ENCODE assay signal across 8 mouse cellular contexts in the genomic region with DNA sequence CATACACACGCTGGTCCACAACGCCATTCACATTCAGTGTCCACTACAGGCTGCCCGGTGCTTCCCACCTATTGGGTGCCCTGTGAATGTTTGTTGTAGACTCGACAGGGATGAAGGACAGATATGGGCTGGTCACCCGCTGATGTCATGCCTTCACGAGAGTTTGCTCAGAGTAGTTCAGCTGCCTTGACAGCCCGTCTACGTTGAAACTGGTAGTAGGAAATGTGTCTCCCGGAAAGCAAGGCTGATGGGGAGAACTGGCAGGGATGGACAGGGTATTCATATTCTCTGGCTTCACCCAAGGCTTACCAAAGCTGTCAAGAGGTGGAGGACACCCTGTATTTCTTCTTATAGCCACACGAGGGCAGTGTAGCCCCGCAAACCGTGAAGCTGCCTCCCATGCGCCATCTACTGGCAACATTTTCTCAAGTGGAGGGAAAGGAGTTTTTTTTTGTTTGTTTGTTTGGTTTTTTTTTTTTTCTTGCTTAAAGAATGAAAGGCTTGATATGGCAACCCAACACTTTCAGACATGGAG. TPM values are rescaled to one million over a fixed set of nuclear protein-coding genes. Genes with fewer than 3 reads are reported as not detected.
DNase-seq lines count a peak whose midpoint lies in the region; ATAC-seq and TF ChIP-seq lines count a peak whose summit lies in the region.

No protein-coding gene starts in this region.

- DNase-seq in urinary bladder, postnatal 14 days (ENCODE audit: low spot score): peak; percentile 87
- no peak for DNase-seq in urinary bladder, adult 2 months (ENCODE audit: low spot score)
- DNase-seq in embryo, embryonic 10 days (ENCODE audit: low spot score): peak; percentile 92
- peak; percentile 84 for DNase-seq in kidney, adult 18-20 months
- peak; percentile 78 for DNase-seq in limb, embryonic 14.5 days (ENCODE audit: low spot score)
- peak; percentile 88 for DNase-seq in midbrain, postnatal 0 days (ENCODE audit: low spot score)
- DNase-seq in spleen, postnatal 10 days (ENCODE audit: low spot score in 2 of 2): peak; percentile 79 to 90

- TF ChIP-seq POLR2A in limb, embryonic 14.5 days (IDR thresholded peaks at IDR 0.05; ENCODE audit: borderline replicate concordance, extremely low read depth, insufficient read depth, insufficient read length): peak; percentile 62; the same call in 1 of the 2 replicates

- no peaks in the 10 kb centered on the region for H3K9me3 ChIP-seq in limb, embryonic 14.5 days (ENCODE audit: control insufficient read depth, low read length)
- no peaks in the 10 kb centered on the region for H3K9me3 ChIP-seq in midbrain, postnatal 0 days (ENCODE audit: low read length)

- H3K4me3 ChIP-seq in limb, embryonic 14.5 days (replicated peaks; ENCODE audit: low read length): no peak overlapping the region
- H3K4me3 ChIP-seq in midbrain, postnatal 0 days (ENCODE audit: low read depth, low read length): no peak overlapping the region

- WGBS in limb, embryonic 14.5 days: 20% methylated on average over 13 of the region's 13 CpGs
- 27% methylated on average over 13 of the region's 13 CpGs for WGBS in midbrain, postnatal 0 days

- H3K4me1 ChIP-seq in limb, embryonic 14.5 days (ENCODE audit: control insufficient read depth, insufficient read depth, low read length): peaks cover 22% of the 10 kb centered on the region
- peaks cover 10% of the 10 kb centered on the region; the same call in 1 of the 2 replicates for H3K4me1 ChIP-seq in midbrain, postnatal 0 days (ENCODE audit: insufficient read depth, low read length)

- H3K9ac ChIP-seq in limb, embryonic 14.5 days (ENCODE audit: low read depth, low read length, severe bottlenecking): no peak overlapping the region
- H3K9ac ChIP-seq in midbrain, postnatal 0 days (replicated peaks; ENCODE audit: low read length, poor library complexity, severe bottlenecking): no peak overlapping the region

- ATAC-seq in granulocyte monocyte progenitor cell, adult 5-6 weeks (replicated peaks; ENCODE audit: poor library complexity, severe bottlenecking): peak; percentile 78
- no peak for ATAC-seq in limb, embryonic 14.5 days (ENCODE audit: low FRiP score, low read depth)
- no peak for ATAC-seq in midbrain, postnatal 0 days (ENCODE audit: low FRiP score)

- peak; percentile 100 for TF ChIP-seq CTCF in midbrain, postnatal 0 days (IDR thresholded peaks at IDR 0.05)

- H3K27ac ChIP-seq in limb, embryonic 14.5 days (replicated peaks; ENCODE audit: low read depth, low read length): no peak overlapping the region
- no peak overlapping the region for H3K27ac ChIP-seq in midbrain, postnatal 0 days (ENCODE audit: low read depth, low read length)

- H3K4me2 ChIP-seq in limb, embryonic 14.5 days (replicated peaks; ENCODE audit: low read depth, low read length, severe bottlenecking): no peak overlapping the region
- 0 out of 2 replicates have a peak overlapping the region, but pooled peaks have one; percentile 12 for H3K4me2 ChIP-seq in midbrain, postnatal 0 days (ENCODE audit: low read depth, low read length, poor library complexity, severe bottlenecking)

- no peaks in the 10 kb centered on the region for H3K27me3 ChIP-seq in limb, embryonic 14.5 days (ENCODE audit: control insufficient read depth, insufficient read depth, low read length)
- H3K27me3 ChIP-seq in midbrain, postnatal 0 days (ENCODE audit: insufficient read depth, low read length): no peaks in the 10 kb centered on the region

- no peaks in the 10 kb centered on the region for H3K36me3 ChIP-seq in limb, embryonic 14.5 days (ENCODE audit: control insufficient read depth, insufficient read depth, low read length)
- no peaks in the 10 kb centered on the region for H3K36me3 ChIP-seq in midbrain, postnatal 0 days (ENCODE audit: insufficient read depth, low read length)

RNA-seq across cellular contexts. Expression of a gene that starts 23.7 kb away (rescaled TPM):
- 331 and 342 TPM in 2 replicates for polyA plus RNA-seq in urinary bladder, adult 2 months (2012; rRNA removed)
- 383 and 409 TPM in 2 replicates for total RNA-seq in granulocyte monocyte progenitor cell, adult 5-6 weeks (2014; fragmentation: Nextera tagmentation)
- total RNA-seq in granulocyte monocyte progenitor cell, adult 5-6 weeks (2017): 163 and 164 TPM in 2 replicates
- 216 and 283 TPM in 2 replicates for polyA plus RNA-seq in limb, embryonic 14.5 days (2012; rRNA removed)
- polyA plus RNA-seq in limb, embryonic 14.5 days (2014; fragmentation: Nextera tagmentation; extraction: Ambion mirVana): 296 and 305 TPM in 2 replicates
- total RNA-seq in midbrain, postnatal 0 days (2014; rRNA removed): 270 and 327 TPM in 2 replicates
- polyA plus RNA-seq in midbrain, postnatal 0 days (2015; fragmentation: Nextera tagmentation; extraction: Ambion mirVana): 327 and 348 TPM in 2 replicates

RNA-seq across cellular contexts. Expression of a gene that starts 41.1 kb away (rescaled TPM):
- polyA plus RNA-seq in urinary bladder, adult 2 months (2012; rRNA removed): 3.3 and 5.0 TPM in 2 replicates
- total RNA-seq in granulocyte monocyte progenitor cell, adult 5-6 weeks (2014; fragmentation: Nextera tagmentation): 5.0 and 13.4 TPM in 2 replicates
- 0.26 and 7.5 TPM in 2 replicates for total RNA-seq in granulocyte monocyte progenitor cell, adult 5-6 weeks (2017)
- polyA plus RNA-seq in limb, embryonic 14.5 days (2012; rRNA removed): 24.4 and 32.4 TPM in 2 replicates
- 14.1 and 19.3 TPM in 2 replicates for polyA plus RNA-seq in limb, embryonic 14.5 days (2014; fragmentation: Nextera tagmentation; extraction: Ambion mirVana)
- total RNA-seq in midbrain, postnatal 0 days (2014; rRNA removed): 20.2 and 24.1 TPM in 2 replicates
- 11.4 and 12.2 TPM in 2 replicates for polyA plus RNA-seq in midbrain, postnatal 0 days (2015; fragmentation: Nextera tagmentation; extraction: Ambion mirVana)

RNA-seq across cellular contexts. Expression of a gene that starts 46.1 kb away (rescaled TPM):
- polyA plus RNA-seq in urinary bladder, adult 2 months (2012; rRNA removed): 8.9 and 9.9 TPM in 2 replicates
- total RNA-seq in granulocyte monocyte progenitor cell, adult 5-6 weeks (2014; fragmentation: Nextera tagmentation): 18.0 and 22.5 TPM in 2 replicates
- total RNA-seq in granulocyte monocyte progenitor cell, adult 5-6 weeks (2017): 20.7 and 23.8 TPM in 2 replicates
- polyA plus RNA-seq in limb, embryonic 14.5 days (2012; rRNA removed): 55.0 and 65.4 TPM in 2 replicates
- polyA plus RNA-seq in limb, embryonic 14.5 days (2014; fragmentation: Nextera tagmentation; extraction: Ambion mirVana): 19.8 and 26.8 TPM in 2 replicates
- total RNA-seq in midbrain, postnatal 0 days (2014; rRNA removed): 13.5 and 15.5 TPM in 2 replicates
- polyA plus RNA-seq in midbrain, postnatal 0 days (2015; fragmentation: Nextera tagmentation; extraction: Ambion mirVana): 8.5 and 9.8 TPM in 2 replicates

RNA-seq across cellular contexts. Expression of a gene that starts 58.1 kb away (rescaled TPM):
- 5.7 and 5.9 TPM in 2 replicates for polyA plus RNA-seq in urinary bladder, adult 2 months (2012; rRNA removed)
- 3.1 and 3.6 TPM in 2 replicates for total RNA-seq in granulocyte monocyte progenitor cell, adult 5-6 weeks (2014; fragmentation: Nextera tagmentation)
- total RNA-seq in granulocyte monocyte progenitor cell, adult 5-6 weeks (2017): 2.9 and 4.2 TPM in 2 replicates
- 9.0 and 9.2 TPM in 2 replicates for polyA plus RNA-seq in limb, embryonic 14.5 days (2012; rRNA removed)
- polyA plus RNA-seq in limb, embryonic 14.5 days (2014; fragmentation: Nextera tagmentation; extraction: Ambion mirVana): 13.6 and 14.5 TPM in 2 replicates
- total RNA-seq in midbrain, postnatal 0 days (2014; rRNA removed): 11.7 and 12.4 TPM in 2 replicates
- polyA plus RNA-seq in midbrain, postnatal 0 days (2015; fragmentation: Nextera tagmentation; extraction: Ambion mirVana): 12.6 and 14.6 TPM in 2 replicates
